Mouse (Mus musculus): ENCODE measurements around the gene Fshb.

The Fshb gene

GRCm38 (mm10) chr2:107059556-107059955, at the start of gene Fshb:
Gene Fshb, minus strand, starts transcription at chr2:107059656.
- DNase-seq (ENCODE audit: extremely low read depth, low read depth): no peak

GRCm38 (mm10) chr2:107084256-107084655, 24.8 kb upstream of the Fshb start:
- no peak for DNase-seq (ENCODE audit: extremely low read depth, low read depth)

- peak; percentile 28 for DNase-seq (ENCODE audit: extremely low read depth, low read depth)
These were observed 23.8 kb upstream of the Fshb start for GRCm38 (mm10) chr2:107083071-107083885.

- DNase-seq (ENCODE audit: extremely low read depth, low read depth): no peak
These were observed 3.8 kb upstream of the Fshb start for GRCm38 (mm10) chr2:107063260-107063659.

- no peak for DNase-seq (ENCODE audit: extremely low read depth, low read depth)
These were observed 13.5 kb downstream of the Fshb start for GRCm38 (mm10) chr2:107045955-107046354.

GRCm38 (mm10) chr2:107040816-107041215, 18.6 kb downstream of the Fshb start:
- no peak for DNase-seq (ENCODE audit: extremely low read depth, low read depth)

- no peak for DNase-seq (ENCODE audit: extremely low read depth, low read depth)
These were observed 23.5 kb downstream of the Fshb start for GRCm38 (mm10) chr2:107035980-107036379.

GRCm38 (mm10) chr2:107024694-107025093, 34.8 kb downstream of the Fshb start:
- no peak for DNase-seq (ENCODE audit: extremely low read depth, low read depth)

GRCm38 (mm10) chr2:107022713-107023112, 36.7 kb downstream of the Fshb start:
- DNase-seq (ENCODE audit: extremely low read depth, low read depth): no peak

GRCm38 (mm10) chr2:107019331-107019730, 40.1 kb downstream of the Fshb start:
- DNase-seq (ENCODE audit: extremely low read depth, low read depth): no peak

- DNase-seq (ENCODE audit: extremely low read depth, low read depth): no peak
These were observed 46.3 kb downstream of the Fshb start for GRCm38 (mm10) chr2:107013161-107013560.

- no peak for DNase-seq (ENCODE audit: extremely low read depth, low read depth)
These were observed 47.1 kb downstream of the Fshb start for GRCm38 (mm10) chr2:107012318-107012717.

GRCm38 (mm10) chr2:107010160-107010559, 49.3 kb downstream of the Fshb start:
- DNase-seq (ENCODE audit: extremely low read depth, low read depth): no peak

GRCm38 (mm10) chr2:107006378-107006777, 53.1 kb downstream of the Fshb start:
- no peak for DNase-seq (ENCODE audit: extremely low read depth, low read depth)
